ENCODE assay signal across 26 mouse cellular contexts in genomic region chr1:167979588-167979987, GRCm38 (mm10).
DNase-seq lines count a peak whose midpoint lies in the region; ATAC-seq and TF ChIP-seq lines count a peak whose summit lies in the region.
"Had no signal": no experiment of that assay in that cellular context is flagged by ENCODE, and none has a peak within 500 bp of the region (broad histone marks: within the 10 kb centered on the region; RNA-seq: fewer than 3 reads in every experiment).

No protein-coding gene starts in this region.

- WGBS in lung, embryonic 14.5 days: 51% methylated on average over 5 of the region's 5 CpGs
- whole genome bisulfite sequencing in lung, postnatal 0 days: 60% methylated on average over 5 of the region's 5 CpGs
- WGBS in intestine, embryonic 16.5 days: 60% methylated on average over 5 of the region's 5 CpGs

- H3K27me3 ChIP-seq in lung, embryonic 14.5 days (ENCODE audit: insufficient read depth, low read length): no peaks in the 10 kb centered on the region
- H3K27me3 ChIP-seq in lung, postnatal 0 days (replicated peaks; ENCODE audit: insufficient read depth, low read length): no peaks in the 10 kb centered on the region
- H3K27me3 ChIP-seq in intestine, embryonic 16.5 days (replicated peaks; ENCODE audit: control insufficient read depth, insufficient read depth, low read length): no peaks in the 10 kb centered on the region
- H3K27me3 ChIP-seq: CH12.LX; forebrain, embryonic 13.5 days; heart, embryonic 13.5 days had no signal

- ATAC-seq in lung, embryonic 14.5 days (ENCODE audit: insufficient read depth): peak; percentile 44; the same call in 1 of the 2 replicates
- peak; percentile 33; the same call in 1 of the 2 replicates for ATAC-seq in lung, postnatal 0 days
- peak; percentile 38; the same call in 1 of the 2 replicates for ATAC-seq in intestine, embryonic 16.5 days
- ATAC-seq: forebrain, embryonic 13.5 days; forebrain, embryonic 16.5 days; Patski had no signal

- no peak for TF ChIP-seq EP300 in lung, postnatal 0 days (IDR thresholded peaks at IDR 0.05)

- H3K36me3 ChIP-seq in lung, embryonic 14.5 days (ENCODE audit: insufficient read depth): no peaks in the 10 kb centered on the region
- H3K36me3 ChIP-seq in lung, postnatal 0 days (ENCODE audit: insufficient read depth, low read length): no peaks in the 10 kb centered on the region
- no peaks in the 10 kb centered on the region for H3K36me3 ChIP-seq in intestine, embryonic 16.5 days (ENCODE audit: control insufficient read depth, insufficient read depth, low read length)
- H3K36me3 ChIP-seq: forebrain, embryonic 10.5 days; G1E; heart, embryonic 10.5 days; heart, embryonic 13.5 days had no signal

- peak overlapping the region; percentile 42; the same call in 1 of the 2 replicates for H3K27ac ChIP-seq in lung, embryonic 14.5 days (ENCODE audit: low read depth)
- H3K27ac ChIP-seq in lung, postnatal 0 days (ENCODE audit: low read length): peak overlapping the region; percentile 32; the same call in 1 of the 2 replicates
- no peak overlapping the region for H3K27ac ChIP-seq in intestine, embryonic 16.5 days (ENCODE audit: low read length)
- H3K27ac ChIP-seq: forebrain, embryonic 10.5 days; forebrain, embryonic 13.5 days; heart, adult 2 months; heart, embryonic 10.5 days; heart, embryonic 13.5 days had no signal

- DNase-seq in lung, embryonic 14.5 days: peak; percentile 36
- no peak for DNase-seq in lung, adult 18-20 months
- DNase-seq in lung, postnatal 0 days (ENCODE audit: low spot score): peak; percentile 36
- no peak for DNase-seq in lung, postnatal 36 days
- no peak for DNase-seq in kidney, adult 8-10 months
- DNase-seq in liver: no peak
- DNase-seq: adrenal gland, postnatal 10 days; adrenal gland, postnatal 36 days; B cell, adult 2 months; cerebellum, adult 18-20 months; cerebellum, adult 9-10 months; cerebellum, postnatal 14 days; gastrocnemius, postnatal 10 days; gastrocnemius, postnatal 36 days; heart, adult 2 months; heart, postnatal 14 days; heart, postnatal 4 days had no signal

- H3K4me2 ChIP-seq in lung, embryonic 14.5 days: no peak overlapping the region
- H3K4me2 ChIP-seq in lung, postnatal 0 days (replicated peaks; ENCODE audit: low read depth, low read length): no peak overlapping the region
- no peak overlapping the region for H3K4me2 ChIP-seq in intestine, embryonic 16.5 days (ENCODE audit: low read depth, low read length)
- H3K4me2 ChIP-seq: forebrain, embryonic 13.5 days; heart, embryonic 13.5 days had no signal

- H3K4me1 ChIP-seq in lung, embryonic 14.5 days (ENCODE audit: insufficient read depth): no peaks in the 10 kb centered on the region
- H3K4me1 ChIP-seq in lung, postnatal 0 days (ENCODE audit: insufficient read depth, low read depth, low read length): no peaks in the 10 kb centered on the region
- no peaks in the 10 kb centered on the region for H3K4me1 ChIP-seq in intestine, embryonic 16.5 days (ENCODE audit: control insufficient read depth, insufficient read depth, low read length)
- H3K4me1 ChIP-seq: forebrain, embryonic 10.5 days; forebrain, embryonic 13.5 days; heart, embryonic 10.5 days; heart, embryonic 13.5 days had no signal

- no peak for TF ChIP-seq CTCF in lung, embryonic 14.5 days (IDR thresholded peaks at IDR 0.05; ENCODE audit: low read depth)
- no peak for TF ChIP-seq CTCF in lung, postnatal 0 days (IDR thresholded peaks at IDR 0.05)

- no peak overlapping the region for H3K9ac ChIP-seq in lung, embryonic 14.5 days
- no peak overlapping the region for H3K9ac ChIP-seq in lung, postnatal 0 days (replicated peaks; ENCODE audit: low read depth)
- H3K9ac ChIP-seq in intestine, embryonic 16.5 days (ENCODE audit: low read depth, low read length): no peak overlapping the region
- H3K9ac ChIP-seq: forebrain, embryonic 13.5 days; heart, embryonic 13.5 days had no signal

- H3K9me3 ChIP-seq in lung, embryonic 14.5 days (ENCODE audit: low read depth, low read length): no peaks in the 10 kb centered on the region
- no peaks in the 10 kb centered on the region for H3K9me3 ChIP-seq in lung, postnatal 0 days (ENCODE audit: low read length)
- H3K9me3 ChIP-seq in intestine, embryonic 16.5 days (ENCODE audit: control insufficient read depth, low read length): no peaks in the 10 kb centered on the region
- H3K9me3 ChIP-seq: forebrain, embryonic 10.5 days; forebrain, embryonic 13.5 days; heart, embryonic 10.5 days; heart, embryonic 13.5 days had no signal

- no peak overlapping the region for H3K4me3 ChIP-seq in lung, embryonic 14.5 days (ENCODE audit: low read depth, low read length)
- no peak overlapping the region for H3K4me3 ChIP-seq in lung, postnatal 0 days (ENCODE audit: low read depth, low read length)
- no peak overlapping the region for H3K4me3 ChIP-seq in intestine, embryonic 16.5 days (ENCODE audit: low read length)
- H3K4me3 ChIP-seq: forebrain, embryonic 10.5 days; forebrain, embryonic 13.5 days; heart, adult 2 months; heart, embryonic 10.5 days; heart, embryonic 13.5 days had no signal

Comparison
In these comparisons a context has a peak if more than half of its experiments do, and no peak if none do; other contexts are left out.
1. DNase-seq: peak in lung, embryonic 14.5 days (single experiment) and lung, postnatal 0 days (single experiment); none in lung, adult 18-20 months (0 of 2), lung, postnatal 36 days (single experiment), kidney, adult 8-10 months (0 of 2) and liver (single experiment).
2. Peak in every context shown above with its lines, with median percentiles within 50 percentile points of each other: ATAC-seq.